Mouse (Mus musculus) lung, postnatal 36 days (tissue): Measurements from ENCODE around the gene Samd15.
"Not testable (repeated sequence)": the region's sequence is repeated elsewhere in the genome, so short reads cannot be mapped to it uniquely, and the experiment has no call there.

Experiments used
- DNase-seq: peaks from one replicate; pipeline ENCODE4 v3.0.0; 2022; ENCODE audit warnings: mixed read lengths

Gene Samd15

GRCm38 (mm10) chr12:87199206-87199972, at the start of gene Samd15:
Gene Samd15 (plus strand): TSS chr12:87199723.
- DNase-seq, result peak; percentile 47

GRCm38 (mm10) chr12:87154448-87154847, 45.1 kb upstream of the Samd15 start:
- peak; percentile 76 for DNase-seq

GRCm38 (mm10) chr12:87157361-87157760, 42.2 kb upstream of the Samd15 start:
- peak; percentile 67 for DNase-seq

GRCm38 (mm10) chr12:87158099-87158498, 41.4 kb upstream of the Samd15 start:
- peak; percentile 61 for DNase-seq

GRCm38 (mm10) chr12:87160310-87160709, 39.2 kb upstream of the Samd15 start:
- no peak for DNase-seq

GRCm38 (mm10) chr12:87160815-87161214, 38.7 kb upstream of the Samd15 start:
- DNase-seq, result no peak

- no peak for DNase-seq
Observed at GRCm38 (mm10) chr12:87175194-87175946, 24.2 kb upstream of the Samd15 start.

GRCm38 (mm10) chr12:87177631-87178030, 21.9 kb upstream of the Samd15 start:
- DNase-seq, result no peak

GRCm38 (mm10) chr12:87193008-87193407, 6.5 kb upstream of the Samd15 start:
- DNase-seq, result no peak

- DNase-seq, result no peak
Observed at GRCm38 (mm10) chr12:87195069-87195468, 4.5 kb upstream of the Samd15 start.

- no peak for DNase-seq
Observed at GRCm38 (mm10) chr12:87196310-87196709, 3.2 kb upstream of the Samd15 start.

- no peak for DNase-seq
Observed at GRCm38 (mm10) chr12:87198792-87199191, 731 bp upstream of the Samd15 start.

GRCm38 (mm10) chr12:87199973-87200586, 557 bp downstream of the Samd15 start, which contains the start of gene Tmed8:
Gene Tmed8 (minus strand): TSS chr12:87200454.
- peak; percentile 79 for DNase-seq

GRCm38 (mm10) chr12:87201694-87202093, 2.2 kb downstream of the Samd15 start:
- DNase-seq, result no peak

- DNase-seq, result not testable (repeated sequence)
Observed at GRCm38 (mm10) chr12:87205789-87206188, 6.3 kb downstream of the Samd15 start.

GRCm38 (mm10) chr12:87212844-87213606, 13.5 kb downstream of the Samd15 start:
- DNase-seq, result no peak

GRCm38 (mm10) chr12:87216053-87216452, 16.5 kb downstream of the Samd15 start:
- DNase-seq, result no peak

- no peak for DNase-seq
Observed at GRCm38 (mm10) chr12:87217596-87217995, 18.1 kb downstream of the Samd15 start.

- DNase-seq, result no peak
Observed at GRCm38 (mm10) chr12:87219362-87219761, 19.8 kb downstream of the Samd15 start.

GRCm38 (mm10) chr12:87224950-87225349, 25.4 kb downstream of the Samd15 start:
- DNase-seq, result no peak

- DNase-seq, result no peak
Observed at GRCm38 (mm10) chr12:87226801-87227200, 27.3 kb downstream of the Samd15 start.

GRCm38 (mm10) chr12:87229633-87230032, 30.1 kb downstream of the Samd15 start:
- no peak for DNase-seq
